Mouse (Mus musculus) left cerebral cortex, postnatal 10 days (tissue): ENCODE measurements around the gene Bend7. TPM values are rescaled to one million over a fixed set of nuclear protein-coding genes. Genes with fewer than 3 reads are reported as not detected.

ENCODE experiments used
- DNase-seq, 2 experiments: peaks; one replicate each; pipeline ENCODE4 v3.0.0; 2021 to 2022; ENCODE audit warnings: low spot score in 2 of 2, mixed read lengths in 1 of 2; ENCODE audit errors: extremely low spot score in 1 of 2
- intact Hi-C: fragments of 180-260 bp; cut with DNase I; formaldehyde crosslinking; loops from one replicate; pipeline ENCODE4 v1.15.1; 2025
- total RNA-seq, 2 experiments: library from RNA; stranded (reverse); gene quantifications; 2 replicates each; pipeline ENCODE4 v1.2.3; 2021

Bend7 gene
- total RNA-seq, 2 experiments from 2014 or later = 2.6 to 2.9 TPM

- intact Hi-C loops = no loop called here
- DNase-seq = no peak
Observed at GRCm38 (mm10) chr2:4777291-4777690, 59.7 kb downstream of the Bend7 start.

- no peak for DNase-seq
Observed at GRCm38 (mm10) chr2:4781641-4782040, 64.0 kb downstream of the Bend7 start.

GRCm38 (mm10) chr2:4782401-4782800, 64.8 kb downstream of the Bend7 start:
- intact Hi-C loops = no loop called here
- DNase-seq = no peak

More at GRCm38 (mm10) chr2:4781641-4782040, 64.0 kb downstream of the Bend7 start:
- intact Hi-C loops = no loop called here

DNA sequence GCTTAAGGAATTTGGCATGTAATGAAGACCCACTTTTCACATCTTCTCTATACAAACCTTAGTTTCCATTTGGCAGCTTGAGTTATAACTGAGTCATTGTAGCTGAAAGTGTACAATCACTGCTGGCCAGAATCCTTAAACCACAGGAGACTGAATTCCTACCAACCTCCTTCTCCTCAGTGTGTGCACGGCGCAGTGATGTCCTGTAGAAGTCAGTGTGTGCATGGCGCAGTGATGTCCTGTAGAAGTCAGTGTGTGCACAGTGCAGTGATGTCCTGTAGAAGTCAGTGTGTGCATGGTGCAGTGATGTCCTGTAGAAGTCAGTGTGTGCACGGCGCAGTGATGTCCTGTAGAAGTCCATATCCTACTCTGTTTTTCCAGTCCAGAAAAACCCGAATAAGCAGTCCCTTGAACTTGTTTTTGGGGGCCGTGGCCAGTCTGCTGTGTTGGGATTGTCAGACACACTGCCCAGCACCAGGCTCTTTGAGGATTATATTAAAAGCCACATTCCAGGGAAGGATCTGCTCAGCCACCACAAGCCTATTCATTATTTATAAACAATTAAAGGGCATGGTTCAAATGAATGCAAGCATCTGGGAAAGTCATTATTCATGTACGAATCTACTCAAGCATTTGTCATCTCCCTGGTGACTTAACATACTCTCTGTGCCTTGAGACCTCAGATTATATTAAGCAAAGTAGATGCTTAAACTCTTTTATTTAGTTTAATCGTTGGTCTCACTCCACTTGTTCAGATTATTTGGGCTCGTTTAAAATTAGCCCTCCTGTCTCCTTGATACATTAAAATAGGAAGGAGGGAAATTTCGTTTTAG, 65.4 kb downstream of the Bend7 start:
- intact Hi-C loops = no loop called here
- DNase-seq = no peak

- intact Hi-C loops = no loop called here
- DNase-seq = no peak
Observed at GRCm38 (mm10) chr2:4784012-4784411, 66.4 kb downstream of the Bend7 start.

GRCm38 (mm10) chr2:4785016-4785415, 67.4 kb downstream of the Bend7 start:
- intact Hi-C loops = no loop called here
- no peak for DNase-seq

- intact Hi-C loops = no loop called here
- no peak for DNase-seq
Observed at GRCm38 (mm10) chr2:4787223-4787622, 69.6 kb downstream of the Bend7 start.

DNA sequence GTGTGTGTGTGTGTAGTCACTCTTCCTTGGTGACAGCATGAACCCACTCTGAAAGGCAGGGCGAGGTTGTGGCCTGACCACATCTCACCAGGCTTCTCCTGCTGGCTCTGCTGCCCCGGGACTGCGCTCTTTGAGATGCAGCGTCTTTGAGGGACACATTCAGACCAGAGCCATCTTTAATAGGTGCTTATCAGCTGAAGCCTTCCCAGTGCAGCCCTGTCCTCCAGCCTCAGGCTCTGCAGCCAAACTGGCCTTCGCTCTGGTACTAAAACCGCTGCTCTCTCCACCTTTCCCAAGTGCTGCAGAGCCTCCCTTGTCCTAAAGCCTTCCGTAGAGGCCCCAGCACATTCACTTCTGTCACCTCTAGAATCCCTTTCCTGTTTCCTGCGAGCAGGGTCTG, 74.0 kb downstream of the Bend7 start:
- intact Hi-C loops = no loop called here
- DNase-seq = no peak

DNA sequence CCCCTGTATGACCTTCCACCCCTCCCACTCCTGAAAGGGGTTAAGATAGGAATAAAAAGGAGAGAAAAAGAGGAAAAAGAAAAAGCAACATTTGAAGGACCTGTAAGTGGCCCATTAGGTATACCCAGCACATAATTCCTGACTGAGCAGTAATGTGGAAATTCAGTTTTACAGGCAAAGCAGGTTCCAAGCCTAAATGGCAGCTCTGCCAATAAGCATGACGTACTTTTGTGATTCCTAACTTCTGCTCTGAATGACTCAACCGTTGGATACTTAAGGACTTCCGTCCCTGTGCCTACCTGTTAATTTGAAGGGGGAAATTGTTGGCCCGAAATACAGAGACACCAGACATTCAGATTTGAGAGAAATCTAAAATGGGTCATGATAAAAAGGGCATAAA, 74.9 kb downstream of the Bend7 start:
- no peak for DNase-seq
- intact Hi-C loops = no loop called here

GRCm38 (mm10) chr2:4802395-4803176, 85.0 kb downstream of the Bend7 start:
- intact Hi-C loops = no loop called here
- DNase-seq = no peak

DNA sequence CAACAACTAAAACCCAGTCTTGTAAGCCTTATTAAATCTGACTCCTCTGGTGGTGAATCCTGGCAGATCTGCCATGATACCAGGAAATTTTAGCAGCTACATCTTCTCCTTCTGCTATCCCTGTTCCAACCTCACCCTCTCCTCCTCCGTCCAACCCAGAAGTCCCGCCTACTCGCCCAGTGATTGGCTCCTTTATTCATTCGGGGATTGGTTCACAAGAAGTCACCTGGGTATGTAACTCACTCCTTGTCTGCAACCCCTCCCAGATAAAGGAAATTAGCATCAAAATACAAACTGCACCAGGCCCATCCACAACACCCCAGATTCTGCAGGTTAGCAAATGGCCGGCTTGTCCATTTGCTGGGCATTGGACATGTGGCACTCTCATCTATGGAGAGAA, 98.7 kb downstream of the Bend7 start:
- intact Hi-C loops = no loop called here
- no peak for DNase-seq

DNA sequence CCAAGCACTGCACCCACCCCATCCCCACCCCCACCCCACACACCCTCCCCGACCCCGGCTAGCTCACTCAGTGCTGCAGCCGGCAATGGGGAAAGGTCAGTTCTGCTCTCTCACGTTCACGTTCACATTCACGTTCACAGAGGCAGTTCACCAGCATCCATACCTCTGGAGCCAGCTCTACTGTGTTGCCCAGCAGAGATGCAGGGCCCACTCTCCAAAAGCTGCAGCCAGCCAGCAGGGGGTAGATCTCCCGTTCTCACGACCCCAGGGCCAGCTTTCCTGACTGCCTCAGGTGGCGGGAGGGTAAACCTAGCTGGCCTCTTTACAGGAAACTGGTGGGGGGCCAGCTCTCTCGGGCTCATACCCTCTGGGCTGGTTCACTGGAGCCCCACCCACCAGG, 100.0 kb downstream of the Bend7 start:
- DNase-seq = no peak
- intact Hi-C loops = no loop called here

DNA sequence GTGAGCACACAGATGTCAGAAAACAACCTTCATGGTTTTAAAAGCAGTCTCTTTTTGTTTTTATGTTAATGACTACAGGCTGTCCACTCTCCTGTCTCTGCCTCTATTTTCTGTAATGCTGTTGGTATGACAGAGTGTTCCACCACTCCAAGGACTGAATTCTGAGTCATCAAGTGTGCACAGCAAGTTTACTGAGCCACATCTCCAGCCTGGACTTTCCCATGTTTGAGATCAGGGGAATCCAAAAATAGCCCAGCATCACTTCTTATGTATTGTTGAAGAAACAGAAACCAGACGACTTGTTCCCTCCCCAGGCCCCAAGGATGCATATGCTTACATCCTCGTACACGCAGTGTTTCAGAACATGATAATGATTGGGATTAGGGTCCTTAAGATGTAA, 102.6 kb downstream of the Bend7 start:
- intact Hi-C loops = no loop called here
- DNase-seq = no peak

- intact Hi-C loops = no loop called here
- DNase-seq = no peak
Observed at GRCm38 (mm10) chr2:4824067-4824466, 106.4 kb downstream of the Bend7 start.

DNA sequence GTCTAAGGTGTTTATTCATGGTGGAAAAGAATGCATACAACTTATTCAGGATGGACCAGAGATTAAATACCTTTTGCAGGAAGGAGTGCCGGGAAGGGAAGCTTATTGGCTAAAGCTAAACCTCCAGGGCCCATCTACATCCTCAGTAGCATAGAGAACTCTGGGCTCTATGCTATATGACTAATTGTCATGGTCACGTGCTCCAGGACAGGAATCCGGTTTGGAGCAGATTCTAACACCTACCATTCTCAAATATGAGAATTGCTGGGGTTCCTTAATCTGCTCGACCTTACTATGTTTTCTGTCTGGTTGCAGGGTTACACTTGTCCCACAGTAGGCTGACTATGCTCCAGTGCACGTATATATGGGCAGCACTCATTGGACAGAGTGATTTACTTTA, 110.4 kb downstream of the Bend7 start:
- intact Hi-C loops = no loop called here
- no peak for DNase-seq

DNA sequence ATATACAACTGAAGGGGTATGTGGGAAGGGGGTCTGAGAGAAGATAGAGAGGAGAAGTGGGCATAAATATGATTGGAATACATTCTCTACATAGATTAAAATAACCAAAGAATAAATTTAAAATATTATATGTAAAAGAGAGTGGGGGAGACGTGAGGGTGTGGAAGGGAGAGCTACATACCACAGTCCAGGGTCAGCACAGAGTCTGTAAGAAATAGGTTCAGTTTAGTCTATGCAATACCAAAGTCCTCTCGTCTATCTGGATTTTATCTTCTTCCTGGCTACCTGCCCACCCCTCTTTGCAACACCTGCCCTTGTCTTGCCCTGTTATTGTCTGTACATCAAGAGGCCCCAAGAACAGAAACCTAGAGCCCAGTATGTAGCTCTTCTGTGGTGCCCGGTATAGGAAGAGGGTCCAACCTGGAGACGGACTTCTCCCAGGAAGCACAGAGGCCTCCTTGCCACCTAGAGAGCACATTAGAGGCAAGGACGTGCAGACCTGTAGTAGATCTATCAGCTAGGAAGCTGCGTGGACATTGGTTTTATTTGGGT, 110.9 kb downstream of the Bend7 start:
- DNase-seq = no peak
- intact Hi-C loops = no loop called here

DNA sequence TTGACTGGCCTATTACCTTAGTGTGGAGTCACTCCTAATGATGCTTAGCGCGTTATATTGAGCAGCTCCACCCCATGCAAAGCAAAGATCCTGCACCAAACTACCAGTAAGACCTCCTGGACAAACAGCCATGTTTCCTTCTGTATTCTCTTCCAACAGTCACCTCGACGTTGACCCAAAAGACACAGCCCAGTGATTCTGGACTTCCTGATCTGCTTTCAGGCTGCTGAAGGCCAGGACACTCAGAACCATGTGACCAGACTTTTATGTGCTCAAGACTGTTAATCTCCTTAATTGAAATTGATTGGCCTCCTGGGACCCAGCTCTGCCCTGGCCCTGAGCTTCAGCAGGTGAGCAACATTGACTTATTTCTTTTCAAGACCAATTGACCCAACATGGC, 111.4 kb downstream of the Bend7 start:
- no peak for DNase-seq
- intact Hi-C loops = no loop called here

DNA sequence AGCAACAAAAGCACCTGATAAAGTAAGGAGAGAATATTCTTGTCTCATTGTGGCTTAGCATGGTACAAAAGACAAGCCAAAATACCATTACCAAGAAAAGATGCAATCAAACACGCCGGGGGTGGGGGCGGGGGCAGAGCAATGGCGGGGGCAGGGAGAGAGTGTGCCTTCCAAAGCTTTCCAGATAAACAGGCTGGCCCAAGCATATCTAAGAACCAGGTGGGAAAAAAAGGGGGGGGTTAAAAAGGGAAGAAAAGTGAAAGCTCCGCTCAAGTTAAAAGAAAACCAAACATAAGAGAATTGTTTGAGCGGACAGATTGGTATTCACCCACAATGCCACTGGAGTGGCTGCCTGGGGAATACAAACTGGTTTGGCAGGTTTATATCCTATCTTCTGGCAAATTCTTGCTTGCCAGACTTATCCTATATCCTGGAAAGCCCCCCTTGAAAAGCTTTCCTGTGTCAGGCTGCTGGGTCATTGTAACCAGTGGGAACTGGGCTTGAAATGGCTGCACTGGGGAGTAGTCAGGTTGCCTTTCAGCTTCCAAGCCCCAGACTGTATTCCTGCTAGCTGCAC, 111.9 kb downstream of the Bend7 start:
- no peak for DNase-seq
- intact Hi-C loops = no loop called here

GRCm38 (mm10) chr2:4831493-4831892, 113.9 kb downstream of the Bend7 start:
- intact Hi-C loops = no loop called here
- no peak for DNase-seq

- intact Hi-C loops = no loop called here
- no peak for DNase-seq
Observed at GRCm38 (mm10) chr2:4832166-4832565, 114.5 kb downstream of the Bend7 start.
